Mouse (Mus musculus): ENCODE results near the gene Fam19a5. TPM values are rescaled to one million over a fixed set of nuclear protein-coding genes. Genes with fewer than 3 reads are reported as not detected.
A peak's percentile ranks its signal among the peaks of the same experiment; 100 is the strongest.

Fam19a5 gene
- polyA plus RNA-seq, 1 experiment from 2014 or later, result 0.58 TPM

DNA sequence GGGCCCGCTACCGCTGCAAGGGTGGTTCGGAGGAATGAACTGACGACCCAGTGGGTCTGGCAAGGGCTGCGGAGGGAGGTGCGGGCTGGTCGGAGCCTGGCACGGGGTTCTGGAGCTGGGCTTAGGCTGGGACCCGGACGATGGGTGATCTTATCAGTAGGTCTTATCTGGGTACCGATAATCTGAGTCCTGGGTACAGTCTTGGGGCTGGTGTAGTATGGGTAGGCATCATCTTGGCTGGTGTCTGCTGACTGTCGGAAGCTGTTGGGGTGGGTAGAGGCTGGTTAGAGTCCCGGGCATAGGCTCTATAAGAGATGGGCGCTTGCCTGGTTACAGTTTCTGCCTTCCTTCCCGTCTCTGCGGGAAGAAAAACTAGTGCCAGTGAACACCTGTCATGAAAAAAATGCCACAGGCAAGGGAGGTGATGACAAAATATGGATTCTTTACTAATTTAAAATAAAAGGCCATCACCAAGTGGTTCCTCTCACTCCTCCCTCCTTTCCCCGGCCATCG is 1.1 kb downstream of the Fam19a5 start:
- no peak overlapping the region for H3K9ac ChIP-seq (ENCODE audit: low read depth, low read length)
- no peaks in the 10 kb centered on the region for H3K9me3 ChIP-seq (ENCODE audit: control insufficient read depth, low read length)
- 15% methylated on average over 18 of the region's 18 CpGs for WGBS
- H3K4me1 ChIP-seq (replicated peaks; ENCODE audit: control insufficient read depth, insufficient read depth, low read length), result no peaks in the 10 kb centered on the region
- H3K36me3 ChIP-seq (ENCODE audit: control insufficient read depth, insufficient read depth, low read length), result no peaks in the 10 kb centered on the region
- ATAC-seq (replicated peaks; ENCODE audit: low FRiP score) (no peak), DNase-seq (ENCODE audit: low spot score) (no peak)
- peak overlapping the region; percentile 40; the same call in 1 of the 2 replicates for H3K4me3 ChIP-seq (ENCODE audit: low read depth, low read length)
- no peak overlapping the region for H3K27ac ChIP-seq (ENCODE audit: low read depth, low read length)
- H3K27me3 ChIP-seq (replicated peaks; ENCODE audit: control insufficient read depth, insufficient read depth, low read length), result peaks cover 60% of the 10 kb centered on the region
- peak overlapping the region; percentile 69 for H3K4me2 ChIP-seq

DNA sequence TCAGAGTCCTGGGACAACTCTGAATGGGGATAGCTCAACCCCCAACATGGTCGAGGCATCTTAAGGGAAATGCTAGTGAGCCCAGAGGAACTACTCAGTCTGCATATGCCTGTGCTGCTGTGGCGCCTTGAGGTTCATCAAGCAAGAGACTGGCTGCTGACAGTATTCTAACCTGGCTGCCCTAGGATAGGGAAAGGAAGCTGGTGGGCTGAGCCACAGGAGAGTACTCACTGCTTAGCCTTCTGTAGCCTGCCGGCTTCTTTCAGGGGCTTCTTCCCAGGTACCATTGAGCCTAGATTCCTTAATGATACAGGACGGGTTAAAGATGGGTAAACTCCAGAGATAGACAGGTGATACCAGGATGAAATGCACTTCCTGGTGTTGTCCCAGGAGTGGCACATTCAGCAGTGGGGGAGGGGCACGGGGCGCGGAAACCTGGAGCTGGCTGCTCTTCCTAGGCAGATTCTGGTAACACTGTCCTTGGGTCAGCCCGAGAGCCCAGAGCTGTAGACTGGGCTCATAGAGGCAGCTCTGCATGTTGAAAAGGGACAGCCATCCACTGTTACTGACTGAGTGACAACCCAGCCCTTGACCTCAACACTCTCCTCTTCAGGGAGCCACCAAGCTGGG is 1.7 kb downstream of the Fam19a5 start:
- H3K4me3 ChIP-seq (ENCODE audit: low read depth, low read length), result no peak overlapping the region
- no peaks in the 10 kb centered on the region for H3K36me3 ChIP-seq (ENCODE audit: control insufficient read depth, insufficient read depth, low read length)
- no peak overlapping the region for H3K4me2 ChIP-seq
- no peak for ATAC-seq (replicated peaks; ENCODE audit: low FRiP score)
- 24% methylated on average over 8 of the region's 8 CpGs for WGBS
- H3K27ac ChIP-seq (ENCODE audit: low read depth, low read length), result no peak overlapping the region
- no peaks in the 10 kb centered on the region for H3K4me1 ChIP-seq (replicated peaks; ENCODE audit: control insufficient read depth, insufficient read depth, low read length)
- no peak for DNase-seq (ENCODE audit: low spot score)
- H3K9ac ChIP-seq (ENCODE audit: low read depth, low read length), result no peak overlapping the region
- H3K27me3 ChIP-seq (replicated peaks; ENCODE audit: control insufficient read depth, insufficient read depth, low read length), result peaks cover 60% of the 10 kb centered on the region
- H3K9me3 ChIP-seq (ENCODE audit: control insufficient read depth, low read length), result no peaks in the 10 kb centered on the region

DNA sequence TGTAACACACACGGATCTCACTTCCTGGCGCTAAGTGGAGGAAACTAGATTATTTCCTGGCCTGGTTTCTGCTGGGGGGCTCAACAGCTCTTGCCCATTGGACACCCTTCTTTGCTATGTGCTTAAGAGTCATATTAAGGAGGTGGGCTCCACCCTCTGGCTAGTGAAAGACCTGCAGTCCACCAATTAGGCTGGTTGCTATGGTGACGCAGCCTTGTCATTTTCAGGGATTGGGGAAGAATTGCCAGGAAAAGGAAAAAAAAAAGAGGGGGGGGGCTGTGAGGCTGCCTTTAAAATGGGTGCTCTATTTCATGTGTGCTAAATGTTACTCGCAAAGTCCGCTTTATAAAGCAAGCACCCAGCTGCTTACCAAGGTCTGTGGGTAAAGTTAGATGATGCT is 2.9 kb downstream of the Fam19a5 start:
- ATAC-seq (replicated peaks; ENCODE audit: low FRiP score) (no peak), DNase-seq (ENCODE audit: low spot score) (no peak)
- peaks cover 60% of the 10 kb centered on the region for H3K27me3 ChIP-seq (replicated peaks; ENCODE audit: control insufficient read depth, insufficient read depth, low read length)

DNA sequence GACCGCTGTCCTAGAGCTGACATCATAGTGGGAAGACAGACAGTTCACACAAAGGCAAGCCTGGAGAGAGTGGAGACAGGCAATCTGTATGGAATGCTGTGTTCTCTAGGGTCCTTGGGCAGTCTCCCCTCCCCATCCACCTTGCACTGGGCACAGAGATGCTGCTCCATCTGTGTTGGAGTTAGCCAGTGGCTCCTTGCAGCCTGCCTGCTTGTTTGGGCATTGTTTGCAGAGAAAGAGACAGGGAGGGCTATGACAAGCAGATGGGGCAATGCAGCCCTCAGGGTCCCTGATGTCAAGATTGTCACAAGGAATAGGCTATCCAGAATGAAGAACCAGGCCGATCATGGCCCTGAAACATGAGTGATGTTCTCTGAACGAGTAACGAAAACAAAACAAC is 5.6 kb downstream of the Fam19a5 start:
- Histone ChIP-seq H3K9ac (ENCODE audit: low read depth, low read length) (no peak overlapping the region), H3K27ac (ENCODE audit: low read depth, low read length) (no peak overlapping the region), H3K9me3 (ENCODE audit: control insufficient read depth, low read length) (no peaks in the 10 kb centered on the region), H3K27me3 (replicated peaks; ENCODE audit: control insufficient read depth, insufficient read depth, low read length) (peaks cover 36% of the 10 kb centered on the region), H3K36me3 (ENCODE audit: control insufficient read depth, insufficient read depth, low read length) (no peaks in the 10 kb centered on the region), H3K4me2 (no peak overlapping the region), H3K4me3 (ENCODE audit: low read depth, low read length) (no peak overlapping the region), H3K4me1 (replicated peaks; ENCODE audit: control insufficient read depth, insufficient read depth, low read length) (no peaks in the 10 kb centered on the region)
- WGBS, result 69% methylated on average over 4 of the region's 4 CpGs
- ATAC-seq (replicated peaks; ENCODE audit: low FRiP score) (no peak), DNase-seq (ENCODE audit: low spot score) (no peak)

More for the DNA sequence above, 2.9 kb downstream of the Fam19a5 start:
- 59% methylated on average over 5 of the region's 5 CpGs for WGBS
- H3K36me3 ChIP-seq (ENCODE audit: control insufficient read depth, insufficient read depth, low read length), result no peaks in the 10 kb centered on the region
- H3K9ac ChIP-seq (ENCODE audit: low read depth, low read length), result no peak overlapping the region
- no peaks in the 10 kb centered on the region for H3K9me3 ChIP-seq (ENCODE audit: control insufficient read depth, low read length)
- no peak overlapping the region for H3K4me3 ChIP-seq (ENCODE audit: low read depth, low read length)
- no peaks in the 10 kb centered on the region for H3K4me1 ChIP-seq (replicated peaks; ENCODE audit: control insufficient read depth, insufficient read depth, low read length)
- no peak overlapping the region for H3K27ac ChIP-seq (ENCODE audit: low read depth, low read length)
- no peak overlapping the region for H3K4me2 ChIP-seq

DNA sequence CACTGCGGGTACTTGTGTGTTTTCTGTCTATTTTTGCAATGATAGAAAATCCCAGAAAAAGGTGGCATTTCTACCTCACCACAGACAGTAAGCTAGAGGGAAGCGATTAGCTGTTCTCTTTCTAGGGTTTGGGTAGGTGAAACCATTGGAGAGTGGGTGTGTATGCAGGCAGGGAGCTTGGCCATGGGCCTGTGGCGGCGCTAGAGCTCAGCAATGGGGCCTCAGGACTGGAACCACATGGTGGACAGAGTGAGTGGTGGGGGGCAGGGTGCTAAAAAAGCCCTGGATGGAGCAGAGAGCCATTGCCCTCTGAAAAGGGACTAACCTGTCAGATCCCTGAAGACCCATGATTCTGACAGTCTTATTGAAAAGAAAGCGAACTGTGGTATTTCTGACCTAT is 6.7 kb downstream of the Fam19a5 start:
- Histone ChIP-seq H3K4me3 (ENCODE audit: low read depth, low read length) (no peak overlapping the region), H3K27ac (ENCODE audit: low read depth, low read length) (no peak overlapping the region), H3K9me3 (ENCODE audit: control insufficient read depth, low read length) (no peaks in the 10 kb centered on the region), H3K9ac (ENCODE audit: low read depth, low read length) (no peak overlapping the region), H3K4me1 (replicated peaks; ENCODE audit: control insufficient read depth, insufficient read depth, low read length) (no peaks in the 10 kb centered on the region), H3K36me3 (ENCODE audit: control insufficient read depth, insufficient read depth, low read length) (no peaks in the 10 kb centered on the region), H3K4me2 (no peak overlapping the region), H3K27me3 (replicated peaks; ENCODE audit: control insufficient read depth, insufficient read depth, low read length) (peaks cover 26% of the 10 kb centered on the region)
- ATAC-seq (replicated peaks; ENCODE audit: low FRiP score), result no peak
- DNase-seq (ENCODE audit: low spot score), result no peak
- 42% methylated on average over 5 of the region's 5 CpGs for WGBS

DNA sequence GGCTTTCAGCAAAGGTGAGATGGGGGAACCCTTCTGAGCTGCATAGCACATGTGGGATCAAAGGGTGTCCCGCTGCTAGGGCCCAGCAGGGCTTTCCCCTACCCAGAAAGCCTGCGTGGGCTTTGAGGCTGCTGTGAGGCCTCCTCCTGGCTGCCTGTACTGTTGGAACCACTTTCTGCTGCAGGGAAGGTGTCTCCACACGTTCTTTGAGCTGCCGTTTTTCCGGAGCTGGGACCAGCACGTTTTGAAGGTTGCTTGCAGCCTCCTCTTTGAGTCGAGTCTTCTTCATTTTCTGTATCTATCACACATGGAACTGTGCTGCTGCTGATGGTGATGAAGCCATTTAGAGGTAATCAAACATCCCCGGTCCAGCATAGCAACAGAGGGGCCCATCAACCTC is 7.5 kb downstream of the Fam19a5 start:
- Histone ChIP-seq H3K27me3 (replicated peaks; ENCODE audit: control insufficient read depth, insufficient read depth, low read length) (peaks cover 18% of the 10 kb centered on the region), H3K9ac (ENCODE audit: low read depth, low read length) (no peak overlapping the region), H3K27ac (ENCODE audit: low read depth, low read length) (no peak overlapping the region), H3K9me3 (ENCODE audit: control insufficient read depth, low read length) (no peaks in the 10 kb centered on the region), H3K4me2 (no peak overlapping the region), H3K36me3 (ENCODE audit: control insufficient read depth, insufficient read depth, low read length) (no peaks in the 10 kb centered on the region), H3K4me1 (replicated peaks; ENCODE audit: control insufficient read depth, insufficient read depth, low read length) (no peaks in the 10 kb centered on the region), H3K4me3 (ENCODE audit: low read depth, low read length) (no peak overlapping the region)
- no peak for ATAC-seq (replicated peaks; ENCODE audit: low FRiP score)
- 33% methylated on average over 8 of the region's 8 CpGs for WGBS
- no peak for DNase-seq (ENCODE audit: low spot score)

DNA sequence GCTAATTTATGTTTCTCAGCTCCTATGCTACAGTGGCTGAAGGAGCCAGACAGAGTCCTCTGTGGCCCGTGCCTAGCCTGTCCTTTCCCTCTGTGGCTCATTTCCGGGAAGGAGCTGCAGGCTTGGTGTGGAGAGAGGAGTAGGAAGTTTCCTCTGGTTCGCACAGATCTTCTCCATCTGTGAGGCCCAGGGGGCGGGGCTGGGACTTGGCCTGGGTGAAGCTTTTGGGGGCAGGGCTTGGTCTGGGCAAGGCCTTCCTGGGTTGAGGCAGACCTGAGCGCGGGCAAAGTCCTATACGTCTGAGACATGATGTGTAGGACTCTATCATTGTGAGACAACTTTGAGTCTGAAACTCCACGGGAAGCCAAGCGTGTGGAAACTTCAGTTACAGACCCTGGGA is 11.7 kb downstream of the Fam19a5 start:
- no peaks in the 10 kb centered on the region for H3K4me1 ChIP-seq (replicated peaks; ENCODE audit: control insufficient read depth, insufficient read depth, low read length)
- H3K27me3 ChIP-seq (replicated peaks; ENCODE audit: control insufficient read depth, insufficient read depth, low read length), result no peaks in the 10 kb centered on the region
- WGBS, result 66% methylated on average over 9 of the region's 9 CpGs
- no peak for ATAC-seq (replicated peaks; ENCODE audit: low FRiP score)
- H3K9me3 ChIP-seq (ENCODE audit: control insufficient read depth, low read length), result no peaks in the 10 kb centered on the region
- H3K27ac ChIP-seq (ENCODE audit: low read depth, low read length), result no peak overlapping the region
- no peak overlapping the region for H3K9ac ChIP-seq (ENCODE audit: low read depth, low read length)
- no peak overlapping the region for H3K4me2 ChIP-seq
- no peak overlapping the region for H3K4me3 ChIP-seq (ENCODE audit: low read depth, low read length)
- no peaks in the 10 kb centered on the region for H3K36me3 ChIP-seq (ENCODE audit: control insufficient read depth, insufficient read depth, low read length)
- no peak for DNase-seq (ENCODE audit: low spot score)

DNA sequence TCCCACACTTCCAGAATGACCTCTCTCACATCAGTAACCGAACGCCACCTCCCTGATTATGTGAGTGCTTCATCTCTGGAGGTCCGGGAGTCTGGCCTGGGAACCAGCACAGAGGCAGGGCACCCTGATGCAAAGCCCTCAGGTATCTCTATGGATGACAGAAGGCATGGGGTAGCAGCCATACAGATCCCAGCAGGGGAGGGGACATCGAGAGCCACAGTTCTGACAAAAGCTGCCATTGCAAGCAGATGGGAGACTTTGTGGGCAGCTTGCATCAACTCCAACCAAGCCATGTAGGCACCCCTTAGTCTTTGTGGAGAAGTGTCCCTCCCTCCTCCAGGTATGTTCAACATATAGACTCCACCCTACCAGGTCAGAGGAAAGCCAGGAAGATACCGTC is 20.2 kb downstream of the Fam19a5 start:
- H3K9ac ChIP-seq (ENCODE audit: low read depth, low read length), result no peak overlapping the region
- H3K36me3 ChIP-seq (ENCODE audit: control insufficient read depth, insufficient read depth, low read length), result no peaks in the 10 kb centered on the region
- H3K4me1 ChIP-seq (replicated peaks; ENCODE audit: control insufficient read depth, insufficient read depth, low read length), result no peaks in the 10 kb centered on the region
- no peaks in the 10 kb centered on the region for H3K9me3 ChIP-seq (ENCODE audit: control insufficient read depth, low read length)
- 87% methylated on average over 5 of the region's 5 CpGs for WGBS
- H3K4me2 ChIP-seq, result no peak overlapping the region
- no peak overlapping the region for H3K27ac ChIP-seq (ENCODE audit: low read depth, low read length)
- no peaks in the 10 kb centered on the region for H3K27me3 ChIP-seq (replicated peaks; ENCODE audit: control insufficient read depth, insufficient read depth, low read length)
- ATAC-seq (replicated peaks; ENCODE audit: low FRiP score) (no peak), DNase-seq (ENCODE audit: low spot score) (no peak)
- no peak overlapping the region for H3K4me3 ChIP-seq (ENCODE audit: low read depth, low read length)

Data from liver, embryonic 11.5 days (tissue).